Mouse (Mus musculus): ENCODE results near the gene Megf8.

DNA sequence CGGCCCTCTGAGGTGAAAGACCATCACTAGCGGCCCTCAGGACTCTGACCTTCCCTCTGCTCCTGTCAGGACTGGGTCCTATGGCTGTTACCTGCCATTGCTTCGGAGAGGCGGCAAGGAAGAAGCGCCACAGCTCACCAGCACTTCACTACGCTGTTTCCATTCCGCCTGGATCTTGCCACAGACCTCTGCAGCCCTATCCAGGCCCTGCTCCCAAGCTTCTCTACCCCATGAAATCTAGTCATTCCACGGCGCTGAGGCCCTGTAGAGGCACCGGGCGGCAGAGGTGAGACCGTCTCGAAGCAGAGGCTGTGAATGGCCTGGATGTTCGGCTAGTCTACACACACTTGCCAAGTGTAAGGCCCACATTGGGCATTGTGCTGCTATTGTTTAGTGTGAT lies 79.7 kb downstream of the Megf8 start:
- TF ChIP-seq POLR2A (IDR thresholded peaks at IDR 0.05; ENCODE audit: insufficient read depth, low read depth, low read length) (no peak), CTCF (IDR thresholded peaks at IDR 0.05; ENCODE audit: insufficient read depth, low read depth, low read length) (no peak)

All from olfactory bulb, adult 2 months (tissue).